Mouse (Mus musculus): ENCODE results near the gene Grip1.

GRCm38 (mm10) chr10:119584666-119585065, 131.0 kb downstream of the Grip1 start:
- no peak for TF ChIP-seq CTCF (IDR thresholded peaks at IDR 0.05; ENCODE audit: low read depth)
- no peak for TF ChIP-seq EP300 (IDR thresholded peaks at IDR 0.05; ENCODE audit: low read depth)

Data from liver, postnatal 0 days (tissue).